Mouse (Mus musculus): ENCODE measurements around the gene Miga1. TPM values are rescaled to one million over a fixed set of nuclear protein-coding genes. Genes with fewer than 3 reads are reported as not detected.

Miga1 gene
- total and polyA plus RNA-seq, 2 experiments from 2014 or later: 18.7 to 28.2 TPM

DNA sequence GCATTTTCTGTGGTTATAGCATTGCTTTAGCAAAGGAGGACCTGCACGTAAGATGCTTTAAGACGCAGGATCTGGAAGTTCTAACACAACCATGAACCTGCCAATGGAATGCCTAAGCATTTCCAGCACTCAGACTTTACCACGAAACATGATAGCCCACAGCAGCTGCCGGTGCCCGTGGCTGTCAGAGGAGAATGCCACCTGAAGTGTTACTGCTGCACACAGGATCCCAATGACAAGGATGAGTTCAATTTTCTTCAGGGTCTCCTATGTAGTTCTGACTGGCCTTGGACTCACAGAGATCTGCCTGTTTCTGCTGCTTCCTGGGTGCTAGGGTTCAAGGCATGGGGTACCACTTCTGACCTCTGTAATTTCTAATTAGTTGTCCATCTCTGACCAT is 55.4 kb downstream of the Miga1 start:
- Histone ChIP-seq H3K4me2 (ENCODE audit: low read depth, low read length, poor library complexity, severe bottlenecking) (no peak overlapping the region), H3K4me1 (ENCODE audit: insufficient read depth, low read length) (no peaks in the 10 kb centered on the region), H3K27me3 (ENCODE audit: insufficient read depth, low read length) (no peaks in the 10 kb centered on the region), H3K27ac (ENCODE audit: low read depth, low read length) (no peak overlapping the region), H3K36me3 (ENCODE audit: insufficient read depth, low read length) (peaks cover 51% of the 10 kb centered on the region), H3K9me3 (ENCODE audit: low read length) (no peaks in the 10 kb centered on the region), H3K4me3 (ENCODE audit: low read depth, low read length) (no peak overlapping the region), H3K9ac (replicated peaks; ENCODE audit: low read length, poor library complexity, severe bottlenecking) (no peak overlapping the region)
- WGBS: 94% methylated on average over 5 of the region's 5 CpGs
- no peak for DNase-seq (ENCODE audit: low spot score)
- no peak for TF ChIP-seq CTCF (IDR thresholded peaks at IDR 0.05)
- ATAC-seq (ENCODE audit: low FRiP score): no peak

DNA sequence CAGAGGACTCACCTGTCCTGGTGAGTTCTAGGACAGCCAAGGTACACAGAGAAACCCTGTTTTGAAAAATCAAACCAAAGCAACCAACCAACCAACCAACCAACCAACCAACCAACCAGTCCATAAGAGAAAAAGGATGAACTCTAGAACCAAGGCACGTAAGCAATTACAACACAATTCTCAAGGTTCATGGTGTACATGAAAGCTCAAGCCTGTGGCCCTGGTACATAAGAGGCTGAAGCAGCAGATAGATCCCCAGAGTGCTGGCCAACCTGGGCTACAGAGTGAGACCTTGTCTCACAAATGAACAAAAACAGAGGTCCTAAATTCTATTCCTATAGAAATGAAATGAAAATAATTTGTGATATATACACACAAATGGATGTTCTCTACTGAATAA is 55.9 kb downstream of the Miga1 start:
- Histone ChIP-seq H3K27me3 (ENCODE audit: insufficient read depth, low read length) (no peaks in the 10 kb centered on the region), H3K9ac (replicated peaks; ENCODE audit: low read length, poor library complexity, severe bottlenecking) (no peak overlapping the region), H3K27ac (ENCODE audit: low read depth, low read length) (no peak overlapping the region), H3K9me3 (ENCODE audit: low read length) (no peaks in the 10 kb centered on the region), H3K36me3 (ENCODE audit: insufficient read depth, low read length) (peaks cover 51% of the 10 kb centered on the region), H3K4me2 (ENCODE audit: low read depth, low read length, poor library complexity, severe bottlenecking) (no peak overlapping the region), H3K4me3 (ENCODE audit: low read depth, low read length) (no peak overlapping the region), H3K4me1 (ENCODE audit: insufficient read depth, low read length) (no peaks in the 10 kb centered on the region)
- ATAC-seq (ENCODE audit: low FRiP score) (no peak), DNase-seq (ENCODE audit: low spot score) (no peak)
- 93% methylated on average over 1 of the region's 1 CpGs for WGBS
- TF ChIP-seq CTCF (IDR thresholded peaks at IDR 0.05): no peak

- H3K4me1 ChIP-seq (ENCODE audit: insufficient read depth, low read length): no peaks in the 10 kb centered on the region
- no peak overlapping the region for H3K4me2 ChIP-seq (ENCODE audit: low read depth, low read length, poor library complexity, severe bottlenecking)
- H3K27me3 ChIP-seq (ENCODE audit: insufficient read depth, low read length): no peaks in the 10 kb centered on the region
- peaks cover 34% of the 10 kb centered on the region for H3K36me3 ChIP-seq (ENCODE audit: insufficient read depth, low read length)
- H3K9ac ChIP-seq (replicated peaks; ENCODE audit: low read length, poor library complexity, severe bottlenecking): no peak overlapping the region
- 43% methylated on average over 3 of the region's 3 CpGs for WGBS
- H3K27ac ChIP-seq (ENCODE audit: low read depth, low read length): no peak overlapping the region
- no peaks in the 10 kb centered on the region for H3K9me3 ChIP-seq (ENCODE audit: low read length)
- no peak for ATAC-seq (ENCODE audit: low FRiP score)
- no peak for TF ChIP-seq CTCF (IDR thresholded peaks at IDR 0.05)
- H3K4me3 ChIP-seq (ENCODE audit: low read depth, low read length): no peak overlapping the region
- DNase-seq (ENCODE audit: low spot score): no peak
Measured at GRCm38 (mm10) chr3:152282126-152282525, 58.1 kb downstream of the Miga1 start.

DNA sequence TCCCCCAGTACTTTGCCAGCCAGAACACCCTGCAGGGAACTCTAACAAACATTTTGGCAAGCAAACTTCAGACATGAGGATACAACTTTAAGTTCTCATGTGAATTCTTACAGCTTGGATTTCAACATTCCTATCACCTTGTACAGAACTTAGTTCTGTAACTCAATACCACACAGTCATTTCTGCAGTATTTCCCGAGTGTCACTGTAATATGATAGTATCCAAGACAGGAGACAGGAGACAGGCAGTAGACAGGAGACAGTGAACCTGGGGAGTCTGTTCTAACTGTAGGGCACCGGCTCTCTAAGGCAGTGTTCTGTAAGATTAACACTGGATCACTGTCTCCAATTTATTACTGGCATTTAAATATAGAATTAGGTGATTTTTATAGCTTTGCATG is 61.8 kb downstream of the Miga1 start:
- Histone ChIP-seq H3K27me3 (ENCODE audit: insufficient read depth, low read length) (no peaks in the 10 kb centered on the region), H3K4me2 (ENCODE audit: low read depth, low read length, poor library complexity, severe bottlenecking) (no peak overlapping the region), H3K9me3 (ENCODE audit: low read length) (no peaks in the 10 kb centered on the region), H3K27ac (ENCODE audit: low read depth, low read length) (no peak overlapping the region), H3K4me3 (ENCODE audit: low read depth, low read length) (no peak overlapping the region), H3K4me1 (ENCODE audit: insufficient read depth, low read length) (no peaks in the 10 kb centered on the region), H3K9ac (replicated peaks; ENCODE audit: low read length, poor library complexity, severe bottlenecking) (no peak overlapping the region), H3K36me3 (ENCODE audit: insufficient read depth, low read length) (peaks cover 23% of the 10 kb centered on the region)
- 74% methylated on average over 2 of the region's 2 CpGs for WGBS
- DNase-seq (ENCODE audit: low spot score): no peak
- no peak for TF ChIP-seq CTCF (IDR thresholded peaks at IDR 0.05)
- no peak for ATAC-seq (ENCODE audit: low FRiP score)

- no peaks in the 10 kb centered on the region for H3K4me1 ChIP-seq (ENCODE audit: insufficient read depth, low read length)
- no peaks in the 10 kb centered on the region for H3K27me3 ChIP-seq (ENCODE audit: insufficient read depth, low read length)
- no peak for TF ChIP-seq CTCF (IDR thresholded peaks at IDR 0.05)
- H3K4me3 ChIP-seq (ENCODE audit: low read depth, low read length): no peak overlapping the region
- H3K27ac ChIP-seq (ENCODE audit: low read depth, low read length): no peak overlapping the region
- no peak for DNase-seq (ENCODE audit: low spot score)
- no peak overlapping the region for H3K9ac ChIP-seq (replicated peaks; ENCODE audit: low read length, poor library complexity, severe bottlenecking)
- whole genome bisulfite sequencing: 95% methylated on average over 2 of the region's 2 CpGs
- peaks cover 22% of the 10 kb centered on the region for H3K36me3 ChIP-seq (ENCODE audit: insufficient read depth, low read length)
- no peak for ATAC-seq (ENCODE audit: low FRiP score)
- no peak overlapping the region for H3K4me2 ChIP-seq (ENCODE audit: low read depth, low read length, poor library complexity, severe bottlenecking)
- no peaks in the 10 kb centered on the region for H3K9me3 ChIP-seq (ENCODE audit: low read length)
Measured at GRCm38 (mm10) chr3:152277912-152278311, 62.3 kb downstream of the Miga1 start.

GRCm38 (mm10) chr3:152276935-152277334 is 63.3 kb downstream of the Miga1 start:
- 97% methylated on average over 3 of the region's 3 CpGs for WGBS
- H3K27ac ChIP-seq (ENCODE audit: low read depth, low read length): no peak overlapping the region
- ATAC-seq (ENCODE audit: low FRiP score) (no peak), DNase-seq (ENCODE audit: low spot score) (no peak)
- no peak overlapping the region for H3K4me2 ChIP-seq (ENCODE audit: low read depth, low read length, poor library complexity, severe bottlenecking)
- H3K36me3 ChIP-seq (ENCODE audit: insufficient read depth, low read length): peaks cover 15% of the 10 kb centered on the region
- H3K4me3 ChIP-seq (ENCODE audit: low read depth, low read length): no peak overlapping the region
- no peak overlapping the region for H3K9ac ChIP-seq (replicated peaks; ENCODE audit: low read length, poor library complexity, severe bottlenecking)
- no peaks in the 10 kb centered on the region for H3K4me1 ChIP-seq (ENCODE audit: insufficient read depth, low read length)
- no peaks in the 10 kb centered on the region for H3K9me3 ChIP-seq (ENCODE audit: low read length)
- H3K27me3 ChIP-seq (ENCODE audit: insufficient read depth, low read length): no peaks in the 10 kb centered on the region
- TF ChIP-seq CTCF (IDR thresholded peaks at IDR 0.05): no peak

Data from midbrain, postnatal 0 days (tissue).